Mouse (Mus musculus) myocyte (in vitro differentiated cells): ENCODE data around the gene Rad23a. TPM values are rescaled to one million over a fixed set of nuclear protein-coding genes. Genes with fewer than 3 reads are reported as not detected.

Experiments used
- H3K27me3 ChIP-seq: one replicate; pipeline ENCODE4 v1.6.1; 2011; ENCODE audit not compliant: control insufficient read depth, insufficient read depth, insufficient read length
- H3K36me3 ChIP-seq: one replicate; pipeline ENCODE4 v1.6.1; 2011; ENCODE audit not compliant: control insufficient read depth, insufficient read depth
- H3K4me2 ChIP-seq: one replicate; pipeline ENCODE4 v1.6.1; 2011; ENCODE audit warnings: low read depth, control low read depth
- H3K4me3 ChIP-seq: one replicate; pipeline ENCODE4 v1.5.1; 2011; ENCODE audit warnings: mild to moderate bottlenecking, control low read depth, moderate library complexity
- H3K79me2 ChIP-seq: one replicate; pipeline ENCODE4 v1.6.1; 2011; ENCODE audit not compliant: control insufficient read depth, insufficient read depth
- H3ac ChIP-seq: one replicate; pipeline ENCODE4 v1.6.1; 2011; ENCODE audit not compliant: control insufficient read depth, insufficient read length
- CEBPB ChIP-seq: IDR thresholded peaks from 2 replicates; pipeline ENCODE4 v1.6.1; 2011; ENCODE audit warnings: mild to moderate bottlenecking, moderate library complexity; ENCODE audit not compliant: poor library complexity, insufficient read depth, severe bottlenecking
- E2F4 ChIP-seq: IDR thresholded peaks from one replicate; pipeline ENCODE4 v1.6.1; 2011; ENCODE audit warnings: mild to moderate bottlenecking, control low read depth, moderate library complexity; ENCODE audit not compliant: insufficient read depth
- MAX ChIP-seq: IDR thresholded peaks from one replicate; pipeline ENCODE4 v1.6.1; 2011; ENCODE audit warnings: low read depth, mild to moderate bottlenecking, control low read depth
- MYOD1 ChIP-seq, 3 experiments: IDR thresholded peaks; one replicate each; pipeline ENCODE4 v1.6.1; 2011; ENCODE audit warnings: control low read depth in 2 of 3, low read depth in 2 of 3, mild to moderate bottlenecking in 2 of 3, moderate library complexity in 1 of 3; ENCODE audit not compliant: insufficient read length in 2 of 3, control insufficient read depth in 1 of 3
- MYOG ChIP-seq, 3 experiments: IDR thresholded peaks; one replicate each; pipeline ENCODE4 v1.6.1; 2011; ENCODE audit warnings: control low read depth in 2 of 3, low read depth in 2 of 3, mild to moderate bottlenecking in 2 of 3; ENCODE audit not compliant: insufficient read length in 2 of 3, control insufficient read depth in 1 of 3, insufficient read depth in 1 of 3
- POLR2A ChIP-seq: IDR thresholded peaks from one replicate; pipeline ENCODE4 v1.6.1; 2011; ENCODE audit warnings: low read depth, mild to moderate bottlenecking, control low read depth, moderate library complexity; ENCODE audit not compliant: insufficient read length
- POLR2AphosphoS2 ChIP-seq: IDR thresholded peaks from one replicate; pipeline ENCODE4 v1.6.1; 2011; ENCODE audit warnings: low read depth, control low read depth; ENCODE audit not compliant: insufficient read length
- REST ChIP-seq: IDR thresholded peaks from one replicate; pipeline ENCODE4 v1.6.1; 2011; ENCODE audit warnings: mild to moderate bottlenecking, control low read depth, moderate library complexity; ENCODE audit not compliant: insufficient read depth, insufficient read length
- SRF ChIP-seq: IDR thresholded peaks from one replicate; pipeline ENCODE4 v1.6.1; 2011; ENCODE audit warnings: low read depth; ENCODE audit not compliant: control insufficient read depth, insufficient read length
- TCF12 ChIP-seq: IDR thresholded peaks from one replicate; pipeline ENCODE4 v1.6.1; 2011; ENCODE audit warnings: mild to moderate bottlenecking, control low read depth; ENCODE audit not compliant: poor library complexity, insufficient read depth, severe bottlenecking
- TCF3 ChIP-seq: IDR thresholded peaks from one replicate; pipeline ENCODE4 v1.6.1; 2011; ENCODE audit warnings: low read depth, control low read depth; ENCODE audit not compliant: insufficient read length
- USF1 ChIP-seq: IDR thresholded peaks from one replicate; pipeline ENCODE4 v1.6.1; 2011; ENCODE audit warnings: low read depth, mild to moderate bottlenecking, control low read depth, moderate library complexity
- polyA plus RNA-seq: library from polyadenylated mRNA; unstranded; fragments of >200 nt; fragmentation: generic; extraction: Trizol; gene quantifications from one replicate; pipeline ENCODE4 v1.2.1, GENCODE M21; 2012; ENCODE audit warnings: missing spikeins

Gene Rad23a
- 139 TPM for polyA plus RNA-seq

GRCm38 (mm10) chr8:84840248-84840999, at the start of gene Rad23a:
TSS of gene Rad23a (minus strand) at chr8:84840665.
- Histone ChIP-seq H3ac (peak within 1 kb of the TSS; percentile 74), H3K4me3 (peak within 1 kb of the TSS; percentile 70), H3K36me3 (peaks cover 57% of the 10 kb centered on the region), H3K4me2 (peak within 1 kb of the TSS; percentile 89), H3K79me2 (peaks cover 20% of the 10 kb centered on the region), H3K27me3 (no peaks in the 10 kb centered on the region)
- TF ChIP-seq POLR2AphosphoS2 (peak; percentile 99), CEBPB (no peak), E2F4 (peak; percentile 23), USF1 (no peak), REST (no peak), POLR2A (peak; percentile 94), MYOD1 (IDR thresholded peaks at IDR 0.05; ENCODE audit: control insufficient read depth in 1 of 3, insufficient read length in 2 of 3, low read depth in 2 of 3) (peak in 1 of 3 experiments; percentile 28), MYOG (IDR thresholded peaks at IDR 0.05; ENCODE audit: control insufficient read depth in 1 of 3, insufficient read depth in 1 of 3, insufficient read length in 2 of 3, low read depth in 2 of 3) (peak in 2 of 3 experiments; percentile 62 to 63), SRF (no peak), MAX (no peak), TCF3 (no peak), TCF12 (no peak)

GRCm38 (mm10) chr8:84889141-84889540, 48.7 kb upstream of the Rad23a start:
- TF ChIP-seq CEBPB (no peak), MYOG (IDR thresholded peaks at IDR 0.05; ENCODE audit: control insufficient read depth in 1 of 3, insufficient read depth in 1 of 3, insufficient read length in 2 of 3, low read depth in 2 of 3) (no peak), TCF12 (no peak), POLR2A (no peak), USF1 (no peak), POLR2AphosphoS2 (no peak), SRF (no peak), MYOD1 (IDR thresholded peaks at IDR 0.05; ENCODE audit: control insufficient read depth in 1 of 3, insufficient read length in 2 of 3, low read depth in 2 of 3) (no peak), MAX (no peak), TCF3 (no peak), REST (no peak), E2F4 (no peak)
- H3K4me2 ChIP-seq, result no peak overlapping the region

GRCm38 (mm10) chr8:84888280-84888679, 47.8 kb upstream of the Rad23a start:
- Histone ChIP-seq H3K36me3 (no peaks in the 10 kb centered on the region), H3K4me3 (no peak overlapping the region), H3K79me2 (no peaks in the 10 kb centered on the region), H3ac (no peak overlapping the region), H3K4me2 (no peak overlapping the region), H3K27me3 (no peaks in the 10 kb centered on the region)
- no peak for TF ChIP-seq POLR2AphosphoS2
- TF ChIP-seq TCF12, result no peak
- TF ChIP-seq POLR2A, result no peak
- TF ChIP-seq USF1, result no peak
- TF ChIP-seq TCF3, result peak; percentile 20
- TF ChIP-seq E2F4, result no peak
- TF ChIP-seq CEBPB, result no peak
- peak in 2 of 3 experiments; percentile 62 to 74 for TF ChIP-seq MYOD1 (IDR thresholded peaks at IDR 0.05; ENCODE audit: control insufficient read depth in 1 of 3, insufficient read length in 2 of 3, low read depth in 2 of 3)
- peak; percentile 27 to 85 (median 78) for TF ChIP-seq MYOG (IDR thresholded peaks at IDR 0.05; ENCODE audit: control insufficient read depth in 1 of 3, insufficient read depth in 1 of 3, insufficient read length in 2 of 3, low read depth in 2 of 3)
- TF ChIP-seq SRF, result no peak
- no peak for TF ChIP-seq MAX
- no peak for TF ChIP-seq REST

More at GRCm38 (mm10) chr8:84889141-84889540, 48.7 kb upstream of the Rad23a start:
- Histone ChIP-seq H3K36me3 (no peaks in the 10 kb centered on the region), H3ac (no peak overlapping the region), H3K27me3 (no peaks in the 10 kb centered on the region), H3K4me3 (no peak overlapping the region), H3K79me2 (no peaks in the 10 kb centered on the region)

GRCm38 (mm10) chr8:84884728-84885127, 44.3 kb upstream of the Rad23a start:
- Histone ChIP-seq H3K79me2 (no peaks in the 10 kb centered on the region), H3K36me3 (no peaks in the 10 kb centered on the region), H3K27me3 (no peaks in the 10 kb centered on the region), H3K4me3 (no peak overlapping the region), H3K4me2 (no peak overlapping the region), H3ac (no peak overlapping the region)
- no peak for TF ChIP-seq MAX
- TF ChIP-seq TCF3, result peak; percentile 43
- peak; percentile 84 to 96 (median 85) for TF ChIP-seq MYOG (IDR thresholded peaks at IDR 0.05; ENCODE audit: control insufficient read depth in 1 of 3, insufficient read depth in 1 of 3, insufficient read length in 2 of 3, low read depth in 2 of 3)
- no peak for TF ChIP-seq E2F4
- no peak for TF ChIP-seq CEBPB
- TF ChIP-seq USF1, result no peak
- peak; percentile 34 for TF ChIP-seq TCF12
- TF ChIP-seq POLR2A, result no peak
- TF ChIP-seq POLR2AphosphoS2, result no peak
- TF ChIP-seq MYOD1 (IDR thresholded peaks at IDR 0.05; ENCODE audit: control insufficient read depth in 1 of 3, insufficient read length in 2 of 3, low read depth in 2 of 3), result peak in 2 of 3 experiments; percentile 75 to 82
- TF ChIP-seq SRF, result no peak
- TF ChIP-seq REST, result no peak
